Comparison of ENCODE assay signal across 8 mouse cellular contexts in the genomic region with DNA sequence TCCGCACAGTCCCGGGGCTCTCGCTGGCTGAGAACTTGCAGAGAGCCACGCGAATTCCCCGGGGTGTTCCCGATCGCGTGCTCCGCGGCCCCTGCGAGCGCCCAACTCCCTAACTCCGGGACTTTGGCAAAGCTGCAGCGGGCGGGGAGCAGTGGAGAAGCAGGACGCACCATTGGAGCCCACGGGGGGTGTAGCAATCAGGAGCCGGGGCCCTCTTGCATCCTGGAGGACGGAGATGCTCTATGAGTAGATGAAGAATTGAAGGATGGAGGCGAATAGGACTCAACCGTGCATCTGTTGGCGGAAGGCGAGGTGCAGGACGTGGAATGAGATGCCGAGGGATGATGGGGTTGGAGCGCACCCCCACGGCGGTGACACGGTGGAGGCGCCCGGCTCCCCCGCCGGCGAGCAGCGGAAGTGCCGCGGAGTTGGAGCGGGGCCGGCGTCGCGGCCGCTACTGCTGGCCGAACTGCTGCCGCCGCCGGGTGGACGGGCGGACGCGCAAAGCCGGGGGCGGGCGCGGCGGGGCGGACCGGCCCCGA. TPM values are rescaled to one million over a fixed set of nuclear protein-coding genes. Genes with fewer than 3 reads are reported as not detected.
DNase-seq lines count a peak whose midpoint lies in the region; ATAC-seq and TF ChIP-seq lines count a peak whose summit lies in the region.

Galnt10 (plus strand) TSS at position 425 of the 542 bp plus-strand sequence.

- peak; percentile 88 for DNase-seq in G1E (ENCODE audit: low spot score)
- DNase-seq in cerebellum, adult 8-10 months, result peak; percentile 82
- peak; percentile 84 for DNase-seq in forelimb bud, embryonic 11.5 days (ENCODE audit: low read depth, low spot score)
- DNase-seq in heart, postnatal 4 days, result peak; percentile 90
- DNase-seq in layer of hippocampus, adult 2 months (ENCODE audit: low spot score in 2 of 2), result peak; percentile 76 to 85
- DNase-seq in lung, embryonic 14.5 days, result peak; percentile 93
- DNase-seq in testis, postnatal 14 days (ENCODE audit: low spot score), result peak; percentile 75

- H3K4me3 ChIP-seq in G1E (ENCODE audit: low read depth, low read length), result peak within 1 kb of the TSS; percentile 86
- peak within 1 kb of the TSS; percentile 81 for H3K4me3 ChIP-seq in layer of hippocampus, adult 2 months
- peak within 1 kb of the TSS; percentile 74 for H3K4me3 ChIP-seq in lung, embryonic 14.5 days (ENCODE audit: low read depth, low read length)

- H3K4me1 ChIP-seq in G1E (ENCODE audit: insufficient read depth, low read depth, low read length), result peaks cover 58% of the 10 kb centered on the region
- H3K4me1 ChIP-seq in lung, embryonic 14.5 days (ENCODE audit: insufficient read depth), result no peaks in the 10 kb centered on the region

- peaks cover 37% of the 10 kb centered on the region for H3K36me3 ChIP-seq in G1E (replicated peaks)
- no peaks in the 10 kb centered on the region for H3K36me3 ChIP-seq in lung, embryonic 14.5 days (ENCODE audit: insufficient read depth)

- WGBS in lung, embryonic 14.5 days, result 0% methylated on average over 60 of the region's 60 CpGs

- no peaks in the 10 kb centered on the region for H3K9me3 ChIP-seq in G1E (replicated peaks)
- no peaks in the 10 kb centered on the region for H3K9me3 ChIP-seq in lung, embryonic 14.5 days (ENCODE audit: low read depth, low read length)

- H3K9ac ChIP-seq in lung, embryonic 14.5 days, result peak within 1 kb of the TSS; percentile 74

- ATAC-seq in G1E (ENCODE audit: extremely low read depth, insufficient number of reproducible peaks, low FRiP score, poor library complexity, severe bottlenecking), result peak; percentile 72
- ATAC-seq in lung, embryonic 14.5 days (ENCODE audit: insufficient read depth), result peak; percentile 93
- peak; percentile 69 for ATAC-seq in neutrophil, adult 5-6 weeks (ENCODE audit: extremely low read depth, insufficient number of reproducible peaks, low FRiP score, poor library complexity, severe bottlenecking)

- H3K27me3 ChIP-seq in G1E (ENCODE audit: insufficient read depth, low read length), result no peaks in the 10 kb centered on the region
- H3K27me3 ChIP-seq in lung, embryonic 14.5 days (ENCODE audit: insufficient read depth, low read length), result no peaks in the 10 kb centered on the region

- peak within 1 kb of the TSS; percentile 85 for H3K27ac ChIP-seq in layer of hippocampus, adult 2 months
- peak within 1 kb of the TSS; percentile 52; the same call in 1 of the 2 replicates for H3K27ac ChIP-seq in lung, embryonic 14.5 days (ENCODE audit: low read depth)

- H3K4me2 ChIP-seq in lung, embryonic 14.5 days, result peak within 1 kb of the TSS; percentile 97

- TF ChIP-seq CTCF in G1E (IDR thresholded peaks at IDR 0.05; ENCODE audit: low read depth, low read length), result 0 out of 2 replicates have a peak, but pooled peaks have one; percentile 11
- peak; percentile 78 for TF ChIP-seq CTCF in layer of hippocampus, adult 2 months (conservative IDR thresholded peaks at IDR 0.05)
- peak; percentile 60 for TF ChIP-seq CTCF in lung, embryonic 14.5 days (IDR thresholded peaks at IDR 0.05; ENCODE audit: low read depth)

RNA-seq across cellular contexts. Expression of gene Galnt10, which starts in this region (rescaled TPM):
- total RNA-seq in G1E (2014; fragmentation: Nextera tagmentation) (18.5 and 41.2 TPM in 2 replicates), G1E (2017) (17.5 and 18.2 TPM in 2 replicates)
- polyA plus RNA-seq in G1E (2012), result 21.4 and 22.5 TPM in 2 replicates
- 1 to 10 TPM; 8.2 to 9.1 TPM for total RNA-seq in heart, postnatal 4 days (2021)
- 1 to 10 TPM; 6.3 TPM for total RNA-seq in layer of hippocampus, adult 2 months (2021)
- 11.2 and 11.9 TPM in 2 replicates for polyA plus RNA-seq in lung, embryonic 14.5 days (2014; fragmentation: Nextera tagmentation; extraction: Ambion mirVana)
- 18.2 and 21.2 TPM in 2 replicates for total RNA-seq in neutrophil, adult 5-6 weeks (2017)

Comparison
In these comparisons a context has a peak if more than half of its experiments do, and no peak if none do; other contexts are left out.
1. Peak in every context shown above with its lines: DNase-seq, ATAC-seq, H3K4me3 ChIP-seq and H3K27ac ChIP-seq.
2. CTCF ChIP-seq: peak in every context shown above with its lines; median percentile 78 in layer of hippocampus, adult 2 months; 60 in lung, embryonic 14.5 days; 11 in G1E.